Mouse (Mus musculus): ENCODE measurements around the gene Stxbp5. TPM values are rescaled to one million over a fixed set of nuclear protein-coding genes. Genes with fewer than 3 reads are reported as not detected.

Stxbp5 gene
- polyA plus RNA-seq, 2 experiments: 7.2 to 22.4 TPM

GRCm38 (mm10) chr10:9878821-9879489 is 21.9 kb downstream of the Stxbp5 start:
- ATAC-seq (ENCODE audit: low FRiP score, low read depth) (no peak), DNase-seq (ENCODE audit: low spot score) (no peak)
- WGBS: 90% methylated on average over 6 of the region's 6 CpGs
- no peaks in the 10 kb centered on the region for H3K9me3 ChIP-seq (ENCODE audit: control insufficient read depth, low read length)
- no peaks in the 10 kb centered on the region for H3K36me3 ChIP-seq (ENCODE audit: control insufficient read depth, insufficient read depth, low read length)
- no peak overlapping the region for H3K4me2 ChIP-seq (replicated peaks; ENCODE audit: low read depth, low read length, severe bottlenecking)
- no peak for TF ChIP-seq POLR2A (IDR thresholded peaks at IDR 0.05; ENCODE audit: borderline replicate concordance, extremely low read depth, insufficient read depth, insufficient read length)
- H3K4me3 ChIP-seq (replicated peaks; ENCODE audit: low read length): no peak overlapping the region
- H3K27ac ChIP-seq (replicated peaks; ENCODE audit: low read depth, low read length): no peak overlapping the region
- H3K27me3 ChIP-seq (ENCODE audit: control insufficient read depth, insufficient read depth, low read length): no peaks in the 10 kb centered on the region
- H3K9ac ChIP-seq (ENCODE audit: low read depth, low read length, severe bottlenecking): no peak overlapping the region
- no peaks in the 10 kb centered on the region for H3K4me1 ChIP-seq (ENCODE audit: control insufficient read depth, insufficient read depth, low read length)

GRCm38 (mm10) chr10:9875905-9876304 is 25.0 kb downstream of the Stxbp5 start:
- DNase-seq (ENCODE audit: low spot score) (no peak), ATAC-seq (ENCODE audit: low FRiP score, low read depth) (no peak)
- H3K9me3 ChIP-seq (ENCODE audit: control insufficient read depth, low read length): no peaks in the 10 kb centered on the region
- H3K9ac ChIP-seq (ENCODE audit: low read depth, low read length, severe bottlenecking): no peak overlapping the region
- no peak overlapping the region for H3K27ac ChIP-seq (replicated peaks; ENCODE audit: low read depth, low read length)
- H3K4me2 ChIP-seq (replicated peaks; ENCODE audit: low read depth, low read length, severe bottlenecking): no peak overlapping the region
- H3K4me3 ChIP-seq (replicated peaks; ENCODE audit: low read length): no peak overlapping the region
- H3K4me1 ChIP-seq (ENCODE audit: control insufficient read depth, insufficient read depth, low read length): no peaks in the 10 kb centered on the region
- no peak for TF ChIP-seq POLR2A (IDR thresholded peaks at IDR 0.05; ENCODE audit: borderline replicate concordance, extremely low read depth, insufficient read depth, insufficient read length)
- WGBS: 93% methylated on average over 3 of the region's 3 CpGs
- no peaks in the 10 kb centered on the region for H3K27me3 ChIP-seq (ENCODE audit: control insufficient read depth, insufficient read depth, low read length)
- no peaks in the 10 kb centered on the region for H3K36me3 ChIP-seq (ENCODE audit: control insufficient read depth, insufficient read depth, low read length)

- DNase-seq (ENCODE audit: low spot score) (no peak), ATAC-seq (ENCODE audit: low FRiP score, low read depth) (no peak)
- Histone ChIP-seq H3K27ac (replicated peaks; ENCODE audit: low read depth, low read length) (no peak overlapping the region), H3K4me1 (ENCODE audit: control insufficient read depth, insufficient read depth, low read length) (no peaks in the 10 kb centered on the region), H3K4me2 (replicated peaks; ENCODE audit: low read depth, low read length, severe bottlenecking) (no peak overlapping the region), H3K36me3 (ENCODE audit: control insufficient read depth, insufficient read depth, low read length) (no peaks in the 10 kb centered on the region), H3K9me3 (ENCODE audit: control insufficient read depth, low read length) (no peaks in the 10 kb centered on the region), H3K4me3 (replicated peaks; ENCODE audit: low read length) (no peak overlapping the region), H3K9ac (ENCODE audit: low read depth, low read length, severe bottlenecking) (no peak overlapping the region), H3K27me3 (ENCODE audit: control insufficient read depth, insufficient read depth, low read length) (no peaks in the 10 kb centered on the region)
- TF ChIP-seq POLR2A (IDR thresholded peaks at IDR 0.05; ENCODE audit: borderline replicate concordance, extremely low read depth, insufficient read depth, insufficient read length): no peak
- WGBS: 63% methylated on average over 1 of the region's 2 CpGs
These were observed 28.7 kb downstream of the Stxbp5 start for GRCm38 (mm10) chr10:9872143-9872542.

GRCm38 (mm10) chr10:9866793-9867579 is 33.9 kb downstream of the Stxbp5 start:
- TF ChIP-seq POLR2A (IDR thresholded peaks at IDR 0.05; ENCODE audit: borderline replicate concordance, extremely low read depth, insufficient read depth, insufficient read length): no peak
- Histone ChIP-seq H3K27me3 (ENCODE audit: control insufficient read depth, insufficient read depth, low read length) (no peaks in the 10 kb centered on the region), H3K27ac (replicated peaks; ENCODE audit: low read depth, low read length) (no peak overlapping the region), H3K9me3 (ENCODE audit: control insufficient read depth, low read length) (no peaks in the 10 kb centered on the region), H3K4me1 (ENCODE audit: control insufficient read depth, insufficient read depth, low read length) (no peaks in the 10 kb centered on the region), H3K9ac (ENCODE audit: low read depth, low read length, severe bottlenecking) (no peak overlapping the region), H3K4me3 (replicated peaks; ENCODE audit: low read length) (no peak overlapping the region), H3K36me3 (ENCODE audit: control insufficient read depth, insufficient read depth, low read length) (no peaks in the 10 kb centered on the region), H3K4me2 (replicated peaks; ENCODE audit: low read depth, low read length, severe bottlenecking) (no peak overlapping the region)
- ATAC-seq (ENCODE audit: low FRiP score, low read depth): no peak
- no peak for DNase-seq (ENCODE audit: low spot score)
- 60% methylated on average over 17 of the region's 17 CpGs for WGBS

- H3K9ac ChIP-seq (ENCODE audit: low read depth, low read length, severe bottlenecking): no peak overlapping the region
- no peak overlapping the region for H3K4me2 ChIP-seq (replicated peaks; ENCODE audit: low read depth, low read length, severe bottlenecking)
- no peak for DNase-seq (ENCODE audit: low spot score)
- H3K36me3 ChIP-seq (ENCODE audit: control insufficient read depth, insufficient read depth, low read length): no peaks in the 10 kb centered on the region
- WGBS: 80% methylated on average over 4 of the region's 4 CpGs
- no peaks in the 10 kb centered on the region for H3K4me1 ChIP-seq (ENCODE audit: control insufficient read depth, insufficient read depth, low read length)
- H3K9me3 ChIP-seq (ENCODE audit: control insufficient read depth, low read length): no peaks in the 10 kb centered on the region
- no peak overlapping the region for H3K4me3 ChIP-seq (replicated peaks; ENCODE audit: low read length)
- H3K27ac ChIP-seq (replicated peaks; ENCODE audit: low read depth, low read length): no peak overlapping the region
- TF ChIP-seq POLR2A (IDR thresholded peaks at IDR 0.05; ENCODE audit: borderline replicate concordance, extremely low read depth, insufficient read depth, insufficient read length): no peak
- no peak for ATAC-seq (ENCODE audit: low FRiP score, low read depth)
- H3K27me3 ChIP-seq (ENCODE audit: control insufficient read depth, insufficient read depth, low read length): no peaks in the 10 kb centered on the region
These were observed 40.9 kb downstream of the Stxbp5 start for GRCm38 (mm10) chr10:9860022-9860421.
